Mouse (Mus musculus) olfactory bulb, adult 2 months (tissue): ENCODE results near the gene Setd1b. TPM values are rescaled to one million over a fixed set of nuclear protein-coding genes. Genes with fewer than 3 reads are reported as not detected.

Experiments used
- H3K27ac ChIP-seq: fragments of 200-500 bp; 2 replicates; pipeline ENCODE4 v1.5.1; 2012; ENCODE audit warnings: low read depth, low read length; ENCODE audit not compliant: insufficient read depth
- H3K4me1 ChIP-seq: fragments of 200-500 bp; 2 replicates; pipeline ENCODE4 v1.6.1; 2012; ENCODE audit warnings: low read length; ENCODE audit not compliant: control insufficient read depth, insufficient read depth
- H3K4me3 ChIP-seq: fragments of 200-500 bp; 2 replicates; pipeline ENCODE4 v1.5.1; 2012; ENCODE audit warnings: mild to moderate bottlenecking, low read depth, low read length, moderate library complexity; ENCODE audit not compliant: insufficient read depth
- CTCF ChIP-seq: fragments of 200-500 bp; IDR thresholded peaks from 2 replicates; pipeline ENCODE4 v1.5.1; 2012; ENCODE audit warnings: low read depth, mild to moderate bottlenecking, low read length, moderate library complexity; ENCODE audit not compliant: insufficient read depth
- POLR2A ChIP-seq: fragments of 200-500 bp; IDR thresholded peaks from 2 replicates; pipeline ENCODE4 v1.6.1; 2012; ENCODE audit warnings: mild to moderate bottlenecking, low read depth, low read length, moderate library complexity; ENCODE audit not compliant: insufficient read depth
- WGBS: fragments of 180-500 bp; shearing (Covaris S2); methylation state at CpG from one replicate; pipeline ENCODE4 v1.1.7; 2018; 5-methylcytosine and 5-hydroxymethylcytosine counted together
- polyA plus RNA-seq: library from polyadenylated mRNA; stranded (reverse); fragments of >200 nt; gene quantifications from 2 replicates; pipeline ENCODE4 v1.2.4, GENCODE M21; 2012; ENCODE audit warnings: low replicate concordance; ENCODE audit not compliant: missing spikeins, insufficient read depth, insufficient read length

Setd1b gene
- polyA plus RNA-seq, 1 experiment: not detected

GRCm38 (mm10) chr5:123137910-123138229 is 4.1 kb upstream of the Setd1b start:
- peak overlapping the region; percentile 61 for H3K4me3 ChIP-seq
- TF ChIP-seq POLR2A: no peak
- TF ChIP-seq CTCF: no peak
- H3K4me1 ChIP-seq: peaks cover 54% of the 10 kb centered on the region
- peak overlapping the region; percentile 84 for H3K27ac ChIP-seq
- 4% methylated on average over 6 of the region's 6 CpGs for WGBS

- Histone ChIP-seq H3K4me3 (peak overlapping the region; percentile 61), H3K27ac (peak overlapping the region; percentile 100), H3K4me1 (peaks cover 51% of the 10 kb centered on the region)
- 1% methylated on average over 40 of the region's 40 CpGs for WGBS
- TF ChIP-seq POLR2A: 0 out of 2 replicates have a peak, but pooled peaks have one; percentile 20
- TF ChIP-seq CTCF: no peak
These were observed 3.6 kb upstream of the Setd1b start for GRCm38 (mm10) chr5:123138230-123138911.

- WGBS: 0% methylated on average over 39 of the region's 39 CpGs
- H3K4me3 ChIP-seq: peak overlapping the region; percentile 61
- peak overlapping the region; percentile 100 for H3K27ac ChIP-seq
- H3K4me1 ChIP-seq: peaks cover 48% of the 10 kb centered on the region
- TF ChIP-seq POLR2A (peak; percentile 63; the same call in 1 of the 2 replicates), CTCF (no peak)
These were observed 2.9 kb upstream of the Setd1b start for GRCm38 (mm10) chr5:123138953-123139721.

GRCm38 (mm10) chr5:123139722-123140627 is 2.0 kb upstream of the Setd1b start:
- peak overlapping the region; percentile 61 for H3K4me3 ChIP-seq
- H3K4me1 ChIP-seq: peaks cover 48% of the 10 kb centered on the region
- peak overlapping the region; percentile 100 for H3K27ac ChIP-seq
- TF ChIP-seq CTCF (no peak), POLR2A (no peak)
- under 1% methylated on average over 28 of the region's 28 CpGs for WGBS

- H3K27ac ChIP-seq: peak overlapping the region; percentile 94
These were observed 1.1 kb upstream of the Setd1b start for GRCm38 (mm10) chr5:123140694-123141554.

GRCm38 (mm10) chr5:123141555-123142160 is 335 bp upstream of the Setd1b start:
- WGBS: under 1% methylated on average over 31 of the region's 38 CpGs
- no peak for TF ChIP-seq CTCF
- TF ChIP-seq POLR2A: no peak
- peaks cover 41% of the 10 kb centered on the region for H3K4me1 ChIP-seq
- H3K4me3 ChIP-seq: peak overlapping the region; percentile 94
- peak overlapping the region; percentile 94 for H3K27ac ChIP-seq

More at GRCm38 (mm10) chr5:123140694-123141554, 1.1 kb upstream of the Setd1b start:
- no peak for TF ChIP-seq CTCF
- TF ChIP-seq POLR2A: peak; percentile 98
- under 1% methylated on average over 31 of the region's 31 CpGs for WGBS
- Histone ChIP-seq H3K4me3 (peak overlapping the region; percentile 94), H3K4me1 (peaks cover 43% of the 10 kb centered on the region)

- under 1% methylated on average over 23 of the region's 24 CpGs for WGBS
- Histone ChIP-seq H3K27ac (no peak overlapping the region), H3K4me1 (peaks cover 38% of the 10 kb centered on the region), H3K4me3 (peak overlapping the region; percentile 94)
- no peak for TF ChIP-seq CTCF
- no peak for TF ChIP-seq POLR2A
These were observed 1.4 kb downstream of the Setd1b start for GRCm38 (mm10) chr5:123143251-123143970.
